Mouse (Mus musculus) adipocyte (in vitro differentiated cells): Measurements from ENCODE around the gene Trdn.

Experiments used
- DNase-seq: peaks from one replicate; pipeline ENCODE4 v3.0.0-alpha.2; 2016; ENCODE audit warnings: low spot score

Trdn gene

DNA sequence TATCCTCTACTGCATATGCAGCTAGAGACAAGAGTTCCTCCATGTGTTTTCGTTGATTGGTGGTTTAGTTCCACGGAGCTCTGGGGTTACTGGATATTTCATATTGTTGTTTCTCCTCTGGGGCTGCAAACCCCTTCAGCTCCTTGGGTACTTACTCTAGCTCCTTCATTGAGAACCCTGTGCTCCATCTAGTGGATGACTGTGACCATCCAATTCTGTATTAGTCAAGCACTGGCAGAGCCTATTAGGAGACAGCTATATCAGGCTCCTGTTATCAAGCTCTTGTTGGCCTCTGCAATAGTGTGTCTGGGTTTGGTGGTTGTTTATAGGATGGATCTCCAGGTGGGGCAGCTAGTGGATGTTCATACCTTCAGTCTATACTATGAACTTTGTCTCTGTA is 290.2 kb downstream of the Trdn start:
- DNase-seq: no peak

DNA sequence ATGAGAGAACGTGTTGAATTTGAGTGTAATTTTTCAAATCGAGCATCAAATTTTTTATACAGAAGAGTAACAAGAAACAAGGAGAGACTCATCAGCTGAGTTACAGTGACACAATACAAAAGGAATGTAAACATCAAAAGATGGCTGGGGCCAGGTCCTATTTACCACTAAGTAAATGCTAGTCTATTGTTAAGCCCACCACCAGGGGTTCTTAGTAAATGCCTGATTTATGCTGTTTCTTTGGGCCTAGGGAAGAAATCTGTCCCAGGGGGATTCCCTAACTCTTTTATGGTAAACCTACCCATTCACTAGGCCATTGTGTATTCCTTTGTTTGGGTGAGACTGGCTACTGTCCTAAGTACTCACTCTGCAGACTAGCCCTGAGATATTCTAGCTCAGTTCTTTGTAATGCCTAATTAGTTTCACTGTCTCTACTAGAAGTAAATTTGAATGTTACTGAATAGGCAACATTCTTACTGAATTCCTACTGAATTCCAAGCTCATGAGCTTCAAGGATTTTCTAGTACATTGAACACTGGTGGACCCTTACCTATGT is 295.2 kb downstream of the Trdn start:
- no peak for DNase-seq
